Mouse (Mus musculus) spleen, postnatal 36 days (tissue): ENCODE measurements around the gene Cd164l2.
A peak's percentile ranks its signal among the peaks of the same experiment; 100 is the strongest.

Experiments
- DNase-seq, 2 experiments: peaks; one replicate each; pipeline ENCODE4 v3.0.0; 2022; ENCODE audit warnings: low spot score in 2 of 2, mixed read lengths in 1 of 2

The Cd164l2 gene

GRCm38 (mm10) chr4:133255392-133255791 is 43.5 kb downstream of the Cd164l2 start:
- DNase-seq = no peak

GRCm38 (mm10) chr4:133256820-133257219 is 44.9 kb downstream of the Cd164l2 start:
- DNase-seq = no peak

- DNase-seq = no peak
These were observed 45.3 kb downstream of the Cd164l2 start for GRCm38 (mm10) chr4:133257230-133257629.

GRCm38 (mm10) chr4:133257798-133258408 is 46.0 kb downstream of the Cd164l2 start:
- no peak for DNase-seq

GRCm38 (mm10) chr4:133261641-133262374 is 49.9 kb downstream of the Cd164l2 start:
- DNase-seq = peak; percentile 32 to 34

- DNase-seq = no peak
These were observed 50.4 kb downstream of the Cd164l2 start for GRCm38 (mm10) chr4:133262375-133262765.

GRCm38 (mm10) chr4:133262882-133263281 is 51.0 kb downstream of the Cd164l2 start, which contains the start of gene Sytl1:
Sytl1 (minus strand) TSS chr4:133263113.
- no peak for DNase-seq

- DNase-seq = no peak
These were observed 51.8 kb downstream of the Cd164l2 start for GRCm38 (mm10) chr4:133263756-133264155.

- DNase-seq = no peak
These were observed 52.6 kb downstream of the Cd164l2 start for GRCm38 (mm10) chr4:133264559-133264958.

GRCm38 (mm10) chr4:133265297-133265696 is 53.4 kb downstream of the Cd164l2 start:
- DNase-seq = no peak

- DNase-seq = no peak
These were observed 53.8 kb downstream of the Cd164l2 start for GRCm38 (mm10) chr4:133265759-133266158.

- no peak for DNase-seq
These were observed 54.4 kb downstream of the Cd164l2 start for GRCm38 (mm10) chr4:133266248-133266880.

- no peak for DNase-seq
These were observed 57.0 kb downstream of the Cd164l2 start for GRCm38 (mm10) chr4:133268931-133269330.

GRCm38 (mm10) chr4:133269596-133269995 is 57.7 kb downstream of the Cd164l2 start:
- no peak for DNase-seq

- no peak for DNase-seq
These were observed 59.0 kb downstream of the Cd164l2 start for GRCm38 (mm10) chr4:133270929-133271328.
